Mouse (Mus musculus): ENCODE measurements around the gene Eif4g3. TPM values are rescaled to one million over a fixed set of nuclear protein-coding genes. Genes with fewer than 3 reads are reported as not detected.

The Eif4g3 gene
- polyA plus RNA-seq, 1 experiment: 88.6 TPM

- no peak for TF ChIP-seq GATA1 (IDR thresholded peaks at IDR 0.05; ENCODE audit: low read length)
Measured at GRCm38 (mm10) chr4:138091562-138092194, 98.9 kb downstream of the Eif4g3 start.

GRCm38 (mm10) chr4:138100456-138100855 lies 107.6 kb downstream of the Eif4g3 start:
- TF ChIP-seq GATA1 (IDR thresholded peaks at IDR 0.05; ENCODE audit: low read length): no peak

- TF ChIP-seq GATA1 (IDR thresholded peaks at IDR 0.05; ENCODE audit: low read length): no peak
Measured at GRCm38 (mm10) chr4:138101795-138102194, 109.0 kb downstream of the Eif4g3 start.

GRCm38 (mm10) chr4:138102413-138102812 lies 109.6 kb downstream of the Eif4g3 start:
- no peak for TF ChIP-seq GATA1 (IDR thresholded peaks at IDR 0.05; ENCODE audit: low read length)

GRCm38 (mm10) chr4:138104967-138105366 lies 112.1 kb downstream of the Eif4g3 start:
- no peak for TF ChIP-seq GATA1 (IDR thresholded peaks at IDR 0.05; ENCODE audit: low read length)

- no peak for TF ChIP-seq GATA1 (IDR thresholded peaks at IDR 0.05; ENCODE audit: low read length)
Measured at GRCm38 (mm10) chr4:138107441-138108409, 114.9 kb downstream of the Eif4g3 start.

- TF ChIP-seq GATA1 (IDR thresholded peaks at IDR 0.05; ENCODE audit: low read length): no peak
Measured at GRCm38 (mm10) chr4:138108541-138108940, 115.7 kb downstream of the Eif4g3 start.

GRCm38 (mm10) chr4:138109332-138109731 lies 116.5 kb downstream of the Eif4g3 start:
- no peak for TF ChIP-seq GATA1 (IDR thresholded peaks at IDR 0.05; ENCODE audit: low read length)

- TF ChIP-seq GATA1 (IDR thresholded peaks at IDR 0.05; ENCODE audit: low read length): no peak
Measured at GRCm38 (mm10) chr4:138111858-138112257, 119.0 kb downstream of the Eif4g3 start.

GRCm38 (mm10) chr4:138119740-138120139 lies 126.9 kb downstream of the Eif4g3 start:
- no peak for TF ChIP-seq GATA1 (IDR thresholded peaks at IDR 0.05; ENCODE audit: low read length)

- no peak for TF ChIP-seq GATA1 (IDR thresholded peaks at IDR 0.05; ENCODE audit: low read length)
Measured at GRCm38 (mm10) chr4:138124046-138124445, 131.2 kb downstream of the Eif4g3 start.

GRCm38 (mm10) chr4:138127371-138127770 lies 134.5 kb downstream of the Eif4g3 start:
- no peak for TF ChIP-seq GATA1 (IDR thresholded peaks at IDR 0.05; ENCODE audit: low read length)

GRCm38 (mm10) chr4:138127781-138128180 lies 135.0 kb downstream of the Eif4g3 start:
- TF ChIP-seq GATA1 (IDR thresholded peaks at IDR 0.05; ENCODE audit: low read length): no peak

GRCm38 (mm10) chr4:138130149-138130548 lies 137.3 kb downstream of the Eif4g3 start:
- no peak for TF ChIP-seq GATA1 (IDR thresholded peaks at IDR 0.05; ENCODE audit: low read length)

- TF ChIP-seq GATA1 (IDR thresholded peaks at IDR 0.05; ENCODE audit: low read length): no peak
Measured at GRCm38 (mm10) chr4:138131226-138131625, 138.4 kb downstream of the Eif4g3 start.

GRCm38 (mm10) chr4:138131716-138132115 lies 138.9 kb downstream of the Eif4g3 start:
- no peak for TF ChIP-seq GATA1 (IDR thresholded peaks at IDR 0.05; ENCODE audit: low read length)
